Mouse (Mus musculus) lung, adult 2 months (tissue): ENCODE results near the gene Gm28053.

Experiments used
- CTCF ChIP-seq: fragments of 200-500 bp; IDR thresholded peaks from 2 replicates; pipeline ENCODE4 v1.5.1; 2011; ENCODE audit warnings: mild to moderate bottlenecking, low read length, control low read depth; ENCODE audit not compliant: insufficient read depth
- POLR2A ChIP-seq: fragments of 200-500 bp; IDR thresholded peaks from 2 replicates; pipeline ENCODE4 v1.6.1; 2011; ENCODE audit warnings: low read depth, mild to moderate bottlenecking, control low read depth, low read length, borderline replicate concordance; ENCODE audit errors: extremely low read depth

- no peak for TF ChIP-seq CTCF
- TF ChIP-seq POLR2A: no peak
Measured at GRCm38 (mm10) chr6:48740501-48741169, 22.2 kb downstream of the Gm28053 start.
